Mouse (Mus musculus) small intestine, adult 2 months (tissue): ENCODE results near the gene 2210011C24Rik. TPM values are rescaled to one million over a fixed set of nuclear protein-coding genes. Genes with fewer than 3 reads are reported as not detected.
A peak's percentile ranks its signal among the peaks of the same experiment; 100 is the strongest.

Experiments
- H3K27ac ChIP-seq: fragments of 200-500 bp; 2 replicates; pipeline ENCODE4 v1.5.1; 2012; ENCODE audit warnings: low read depth, low read length, control low read depth, inconsistent platforms; ENCODE audit not compliant: insufficient read depth
- H3K27me3 ChIP-seq: fragments of 200-500 bp; 2 replicates; pipeline ENCODE4 v1.6.1; 2012; ENCODE audit warnings: mild to moderate bottlenecking, moderate library complexity, low read length, inconsistent platforms; ENCODE audit not compliant: control insufficient read depth, insufficient read depth
- H3K36me3 ChIP-seq: fragments of 200-500 bp; 2 replicates; pipeline ENCODE4 v1.6.1; 2012; ENCODE audit warnings: mild to moderate bottlenecking, low read length, control low read depth, inconsistent platforms; ENCODE audit not compliant: control insufficient read depth, insufficient read depth
- H3K4me1 ChIP-seq: fragments of 200-500 bp; 2 replicates; pipeline ENCODE4 v1.6.1; 2012; ENCODE audit warnings: low read length, inconsistent platforms, mixed read lengths; ENCODE audit not compliant: control insufficient read depth, insufficient read depth, insufficient read length
- H3K4me3 ChIP-seq: fragments of 200-500 bp; 2 replicates; pipeline ENCODE4 v1.5.1; 2012; ENCODE audit warnings: low read depth, mild to moderate bottlenecking, control low read depth, inconsistent platforms, low read length, moderate library complexity
- CTCF ChIP-seq: fragments of 200-500 bp; IDR thresholded peaks from 2 replicates; pipeline ENCODE4 v1.5.1; 2012; ENCODE audit warnings: low read depth, mild to moderate bottlenecking, control low read depth, inconsistent platforms, low read length, moderate library complexity, mixed read lengths; ENCODE audit not compliant: insufficient replicate concordance, insufficient read length; ENCODE audit errors: extremely low read depth
- POLR2A ChIP-seq: fragments of 200-500 bp; IDR thresholded peaks from 2 replicates; pipeline ENCODE4 v1.6.1; 2012; ENCODE audit warnings: low read depth, mild to moderate bottlenecking, control low read depth, inconsistent platforms, low read length, moderate library complexity
- WGBS: fragments of 180-500 bp; shearing (Covaris S2); methylation state at CpG from one replicate; pipeline ENCODE4 v1.1.7; 2018; 5-methylcytosine and 5-hydroxymethylcytosine counted together
- polyA plus RNA-seq: library from polyadenylated mRNA; depleted of rRNA; stranded (reverse); fragments of >200 nt; gene quantifications from 2 replicates; pipeline ENCODE4 v1.2.3, GENCODE M21; 2012; rRNA removed

2210011C24Rik gene
- polyA plus RNA-seq, result 9.1 and 13.5 TPM in 2 replicates

- under 1% methylated on average over 45 of the region's 45 CpGs for WGBS
- Histone ChIP-seq H3K4me3 (peak within 1 kb of the TSS; percentile 80), H3K36me3 (no peaks in the 10 kb centered on the region), H3K27me3 (peaks cover 25% of the 10 kb centered on the region), H3K27ac (no peak within 1 kb of the TSS; the same call in 1 of the 2 replicates), H3K4me1 (peaks cover 12% of the 10 kb centered on the region)
- TF ChIP-seq CTCF (no peak), POLR2A (no peak)
These were observed at the start of gene 2210011C24Rik for GRCm38 (mm10) chr8:84011705-84012498. Gene 2210011C24Rik, minus strand, starts transcription at chr8:84012171.

GRCm38 (mm10) chr8:84060245-84060644 lies 48.3 kb upstream of the 2210011C24Rik start:
- WGBS, result 87% methylated on average over 2 of the region's 2 CpGs
- TF ChIP-seq CTCF (no peak), POLR2A (no peak)
- Histone ChIP-seq H3K4me3 (no peak overlapping the region), H3K4me1 (no peaks in the 10 kb centered on the region), H3K36me3 (no peaks in the 10 kb centered on the region), H3K27me3 (no peaks in the 10 kb centered on the region), H3K27ac (no peak overlapping the region)

GRCm38 (mm10) chr8:84059226-84059625 lies 47.3 kb upstream of the 2210011C24Rik start:
- H3K36me3 ChIP-seq, result no peaks in the 10 kb centered on the region
- TF ChIP-seq CTCF, result no peak
- no peak for TF ChIP-seq POLR2A
- H3K27ac ChIP-seq, result no peak overlapping the region
- H3K27me3 ChIP-seq, result no peaks in the 10 kb centered on the region
- H3K4me1 ChIP-seq, result no peaks in the 10 kb centered on the region
- 93% methylated on average over 2 of the region's 2 CpGs for WGBS
- H3K4me3 ChIP-seq, result no peak overlapping the region

GRCm38 (mm10) chr8:84057827-84058226 lies 45.9 kb upstream of the 2210011C24Rik start:
- TF ChIP-seq CTCF (no peak), POLR2A (no peak)
- WGBS, result 92% methylated on average over 1 of the region's 1 CpGs
- H3K27me3 ChIP-seq, result no peaks in the 10 kb centered on the region

GRCm38 (mm10) chr8:84053229-84053628 lies 41.3 kb upstream of the 2210011C24Rik start:
- WGBS, result 95% methylated on average over 5 of the region's 5 CpGs
- no peaks in the 10 kb centered on the region for H3K4me1 ChIP-seq
- no peak overlapping the region for H3K27ac ChIP-seq
- H3K27me3 ChIP-seq, result no peaks in the 10 kb centered on the region
- no peak overlapping the region for H3K4me3 ChIP-seq
- TF ChIP-seq POLR2A (no peak), CTCF (no peak)
- H3K36me3 ChIP-seq, result no peaks in the 10 kb centered on the region

More at GRCm38 (mm10) chr8:84057827-84058226, 45.9 kb upstream of the 2210011C24Rik start:
- Histone ChIP-seq H3K27ac (no peak overlapping the region), H3K36me3 (no peaks in the 10 kb centered on the region), H3K4me1 (no peaks in the 10 kb centered on the region), H3K4me3 (no peak overlapping the region)

GRCm38 (mm10) chr8:84052746-84053145 lies 40.8 kb upstream of the 2210011C24Rik start:
- no peak for TF ChIP-seq CTCF
- no peak for TF ChIP-seq POLR2A

GRCm38 (mm10) chr8:84048171-84048570 lies 36.2 kb upstream of the 2210011C24Rik start:
- Histone ChIP-seq H3K27me3 (peaks cover 12% of the 10 kb centered on the region; the same call in 1 of the 2 replicates), H3K4me3 (no peak overlapping the region), H3K27ac (no peak overlapping the region), H3K36me3 (no peaks in the 10 kb centered on the region), H3K4me1 (no peaks in the 10 kb centered on the region)
- 79% methylated on average over 5 of the region's 5 CpGs for WGBS
- TF ChIP-seq CTCF (no peak), POLR2A (no peak)

More at GRCm38 (mm10) chr8:84052746-84053145, 40.8 kb upstream of the 2210011C24Rik start:
- H3K27ac ChIP-seq, result no peak overlapping the region
- no peaks in the 10 kb centered on the region for H3K27me3 ChIP-seq
- 18% methylated on average over 3 of the region's 3 CpGs for WGBS
- no peaks in the 10 kb centered on the region for H3K36me3 ChIP-seq
- no peak overlapping the region for H3K4me3 ChIP-seq
- no peaks in the 10 kb centered on the region for H3K4me1 ChIP-seq
